Mouse (Mus musculus): ENCODE results near the gene Nktr. TPM values are rescaled to one million over a fixed set of nuclear protein-coding genes. Genes with fewer than 3 reads are reported as not detected.

Nktr gene
- polyA plus RNA-seq, 1 experiment from 2014 or later = 56.5 TPM

DNA sequence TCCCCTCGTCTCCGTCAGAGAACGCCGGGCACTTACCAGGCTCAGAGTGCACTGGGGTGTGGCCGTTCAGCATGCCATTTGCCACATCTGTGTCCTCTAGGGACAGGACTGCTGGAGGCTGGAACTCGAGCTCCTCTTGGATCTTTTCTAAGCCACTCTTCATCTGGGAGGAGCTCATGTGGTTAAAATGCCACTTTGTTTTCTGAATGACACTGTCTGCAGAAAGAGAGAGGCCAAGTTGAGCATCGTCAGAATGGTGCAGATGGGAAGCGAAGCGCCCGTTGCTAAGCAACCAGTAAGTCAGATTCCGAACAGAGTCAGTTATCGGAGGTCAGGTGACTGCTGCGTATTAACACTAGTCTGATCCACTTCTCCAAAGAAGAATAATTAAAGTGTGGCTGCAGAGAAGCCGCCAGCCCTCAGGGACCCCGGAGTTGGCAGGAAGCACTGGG is 28.7 kb upstream of the Nktr start:
- Histone ChIP-seq H3K27me3 (no peaks in the 10 kb centered on the region), H3K9me3 (no peaks in the 10 kb centered on the region), H3K4me1 (replicated peaks) (peaks cover 22% of the 10 kb centered on the region), H3K4me3 (peak overlapping the region; percentile 17), H3K27ac (replicated peaks) (peak overlapping the region; percentile 78), H3K36me3 (peaks cover 70% of the 10 kb centered on the region), H3K9ac (0 out of 2 replicates have a peak overlapping the region, but pooled peaks have one; percentile 0), H3K4me2 (peak overlapping the region; percentile 46)
- ATAC-seq (ENCODE audit: low read depth) = peak; percentile 89
- WGBS = 27% methylated on average over 15 of the region's 15 CpGs

- no peaks in the 10 kb centered on the region for H3K9me3 ChIP-seq
- 0 out of 2 replicates have a peak overlapping the region, but pooled peaks have one; percentile 0 for H3K9ac ChIP-seq
- H3K36me3 ChIP-seq = peaks cover 70% of the 10 kb centered on the region
- peak overlapping the region; percentile 46 for H3K4me2 ChIP-seq
- WGBS = 83% methylated on average over 7 of the region's 7 CpGs
- H3K4me3 ChIP-seq = no peak overlapping the region
- H3K27me3 ChIP-seq = no peaks in the 10 kb centered on the region
- H3K4me1 ChIP-seq (replicated peaks) = peaks cover 22% of the 10 kb centered on the region
- H3K27ac ChIP-seq (replicated peaks) = peak overlapping the region; percentile 78
- 0 out of 2 replicates have a peak, but pooled peaks have one; percentile 48 for ATAC-seq (ENCODE audit: low read depth)
These were observed 28.2 kb upstream of the Nktr start for GRCm38 (mm10) chr9:121690734-121691133.

DNA sequence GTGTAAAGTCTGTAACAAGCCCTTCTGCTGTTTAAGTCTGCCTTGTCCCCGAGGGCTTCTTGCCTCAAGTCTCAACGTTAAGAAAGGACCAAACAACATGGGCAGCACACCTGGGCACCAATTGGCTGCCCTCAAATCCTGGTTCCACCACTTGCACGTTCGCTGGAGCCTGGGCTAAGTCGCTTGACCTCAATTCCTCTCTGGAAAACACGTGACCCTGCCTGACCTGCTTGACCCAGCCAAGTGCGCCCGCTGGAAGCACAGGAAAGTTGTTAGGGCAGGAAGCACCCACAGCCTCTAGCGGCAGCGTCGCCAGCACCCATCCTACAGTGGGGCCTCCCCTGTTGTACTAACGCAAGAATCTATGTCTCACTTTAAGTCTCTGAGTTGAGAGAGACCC is 24.2 kb upstream of the Nktr start:
- H3K27ac ChIP-seq (replicated peaks) = no peak overlapping the region
- no peaks in the 10 kb centered on the region for H3K27me3 ChIP-seq
- H3K4me2 ChIP-seq = no peak overlapping the region
- H3K9ac ChIP-seq = no peak overlapping the region
- WGBS = 78% methylated on average over 12 of the region's 12 CpGs
- peaks cover 18% of the 10 kb centered on the region for H3K4me1 ChIP-seq (replicated peaks)
- no peak for ATAC-seq (ENCODE audit: low read depth)
- H3K9me3 ChIP-seq = no peaks in the 10 kb centered on the region
- no peak overlapping the region for H3K4me3 ChIP-seq
- H3K36me3 ChIP-seq = peaks cover 62% of the 10 kb centered on the region

DNA sequence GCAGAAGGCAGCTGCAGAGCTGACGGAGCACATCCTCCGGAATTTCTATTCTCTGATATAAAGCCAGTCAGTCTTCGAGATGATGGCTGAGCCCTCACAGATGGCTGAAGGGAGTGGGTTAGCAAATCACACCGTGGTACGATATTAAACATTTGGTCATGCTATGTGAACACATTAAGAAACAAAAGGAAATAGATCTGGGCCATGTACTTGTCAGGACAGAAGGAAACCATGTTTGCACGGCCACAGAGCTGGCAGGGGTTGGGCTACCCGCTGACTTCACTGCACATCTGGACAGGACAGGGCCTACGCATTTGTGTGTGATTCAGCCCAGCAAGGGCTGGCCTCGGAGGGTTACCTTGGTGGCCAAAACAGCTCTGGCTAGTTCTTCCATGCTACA is 22.3 kb upstream of the Nktr start:
- Histone ChIP-seq H3K9me3 (no peaks in the 10 kb centered on the region), H3K4me1 (replicated peaks) (no peaks in the 10 kb centered on the region), H3K9ac (no peak overlapping the region), H3K36me3 (peaks cover 65% of the 10 kb centered on the region), H3K4me3 (no peak overlapping the region), H3K27ac (replicated peaks) (no peak overlapping the region), H3K27me3 (no peaks in the 10 kb centered on the region), H3K4me2 (no peak overlapping the region)
- ATAC-seq (ENCODE audit: low read depth) = no peak
- WGBS = 93% methylated on average over 9 of the region's 9 CpGs

- H3K36me3 ChIP-seq = peaks cover 59% of the 10 kb centered on the region
- no peaks in the 10 kb centered on the region for H3K9me3 ChIP-seq
- H3K4me1 ChIP-seq (replicated peaks) = peaks cover 2% of the 10 kb centered on the region; the same call in 1 of the 2 replicates
- no peak overlapping the region for H3K9ac ChIP-seq
- no peak overlapping the region for H3K4me2 ChIP-seq
- ATAC-seq (ENCODE audit: low read depth) = peak; percentile 47
- no peak overlapping the region for H3K27ac ChIP-seq (replicated peaks)
- WGBS = 100% methylated on average over 1 of the region's 1 CpGs
- H3K4me3 ChIP-seq = no peak overlapping the region
- no peaks in the 10 kb centered on the region for H3K27me3 ChIP-seq
These were observed 21.6 kb upstream of the Nktr start for GRCm38 (mm10) chr9:121697150-121698049.

GRCm38 (mm10) chr9:121704261-121704645 is 14.7 kb upstream of the Nktr start:
- H3K27ac ChIP-seq (replicated peaks) = no peak overlapping the region
- no peaks in the 10 kb centered on the region; the same call in 1 of the 2 replicates for H3K27me3 ChIP-seq
- WGBS = 37% methylated on average over 11 of the region's 11 CpGs
- H3K4me1 ChIP-seq (replicated peaks) = peaks cover 33% of the 10 kb centered on the region
- H3K4me3 ChIP-seq = peak overlapping the region; percentile 79
- peak overlapping the region; percentile 97 for H3K4me2 ChIP-seq
- no peak for ATAC-seq (ENCODE audit: low read depth)
- peaks cover 14% of the 10 kb centered on the region for H3K36me3 ChIP-seq
- no peaks in the 10 kb centered on the region for H3K9me3 ChIP-seq
- H3K9ac ChIP-seq = peak overlapping the region; percentile 90

DNA sequence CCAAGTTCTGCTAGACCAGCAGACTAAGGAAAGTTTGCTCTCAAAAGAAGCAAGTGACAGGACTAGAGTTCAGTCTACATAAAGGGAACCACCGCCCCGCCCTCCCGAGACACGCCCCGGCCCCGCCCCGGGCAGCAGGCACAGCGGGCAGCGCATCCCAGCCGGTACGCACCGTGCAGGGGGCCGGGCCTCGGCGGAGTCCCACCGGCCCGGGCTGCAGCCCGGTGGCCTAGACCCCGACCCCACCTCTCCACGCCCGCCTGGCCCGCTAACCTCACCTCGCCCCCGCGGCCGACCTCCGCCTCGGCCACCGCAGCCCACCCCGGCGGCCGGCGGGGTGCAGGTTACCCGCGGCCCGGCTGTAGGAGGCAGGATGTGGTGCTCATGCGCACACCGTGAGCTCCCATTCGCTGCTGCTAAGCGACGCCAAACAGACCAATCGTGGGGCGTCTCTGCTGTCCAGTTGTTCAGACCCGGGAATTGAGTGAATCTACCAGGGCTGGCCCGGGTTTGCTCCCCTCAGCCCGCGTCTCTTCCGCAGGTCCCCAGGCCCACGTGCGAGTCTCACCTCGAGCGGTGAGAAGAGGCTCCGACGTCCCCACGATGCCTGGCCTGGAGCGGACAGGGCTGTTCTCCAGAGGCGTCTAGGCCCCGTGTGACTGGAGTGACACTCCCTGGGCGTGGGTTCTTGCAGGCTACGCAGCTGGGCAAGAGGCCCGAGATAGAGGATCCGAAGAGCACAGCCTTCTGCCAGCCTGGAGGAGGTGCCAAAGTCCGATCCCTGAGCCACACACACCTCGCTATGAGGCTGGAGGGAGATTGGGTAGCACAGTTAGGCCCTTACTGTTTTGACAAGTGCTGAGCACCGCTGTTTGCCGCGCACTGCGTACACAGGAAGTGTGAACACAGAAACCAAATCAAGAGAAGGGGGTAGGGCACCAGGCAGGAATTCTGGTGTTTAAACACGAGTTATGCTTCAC is 14.0 kb upstream of the Nktr start, which contains the start of gene Sec22c:
TSS of gene Sec22c (minus strand) at position 845 of the 980 bp plus-strand sequence.
- no peaks in the 10 kb centered on the region; the same call in 1 of the 2 replicates for H3K27me3 ChIP-seq

GRCm38 (mm10) chr9:121706029-121706675 is 12.8 kb upstream of the Nktr start:
- H3K27ac ChIP-seq (replicated peaks) = no peak overlapping the region
- ATAC-seq (ENCODE audit: low read depth) = no peak
- WGBS = 81% methylated on average over 6 of the region's 6 CpGs
- no peaks in the 10 kb centered on the region for H3K9me3 ChIP-seq
- no peak overlapping the region for H3K9ac ChIP-seq
- H3K36me3 ChIP-seq = no peaks in the 10 kb centered on the region
- H3K4me3 ChIP-seq = 0 out of 2 replicates have a peak overlapping the region, but pooled peaks have one; percentile 79
- H3K4me1 ChIP-seq (replicated peaks) = peaks cover 42% of the 10 kb centered on the region
- no peaks in the 10 kb centered on the region; the same call in 1 of the 2 replicates for H3K27me3 ChIP-seq
- H3K4me2 ChIP-seq = no peak overlapping the region

More for the DNA sequence above, 14.0 kb upstream of the Nktr start, which contains the start of gene Sec22c:
- ATAC-seq (ENCODE audit: low read depth) = peak; percentile 96
- Histone ChIP-seq H3K27ac (replicated peaks) (peak within 1 kb of the TSS; percentile 83), H3K9me3 (no peaks in the 10 kb centered on the region), H3K4me3 (peak within 1 kb of the TSS; percentile 79), H3K4me2 (peak within 1 kb of the TSS; percentile 97), H3K4me1 (replicated peaks) (peaks cover 37% of the 10 kb centered on the region), H3K9ac (peak within 1 kb of the TSS; percentile 90), H3K36me3 (peaks cover 7% of the 10 kb centered on the region)
- whole genome bisulfite sequencing = 2% methylated on average over 69 of the region's 69 CpGs

GRCm38 (mm10) chr9:121707801-121708200 is 11.2 kb upstream of the Nktr start:
- WGBS = 60% methylated on average over 6 of the region's 6 CpGs
- no peaks in the 10 kb centered on the region; the same call in 1 of the 2 replicates for H3K27me3 ChIP-seq

DNA sequence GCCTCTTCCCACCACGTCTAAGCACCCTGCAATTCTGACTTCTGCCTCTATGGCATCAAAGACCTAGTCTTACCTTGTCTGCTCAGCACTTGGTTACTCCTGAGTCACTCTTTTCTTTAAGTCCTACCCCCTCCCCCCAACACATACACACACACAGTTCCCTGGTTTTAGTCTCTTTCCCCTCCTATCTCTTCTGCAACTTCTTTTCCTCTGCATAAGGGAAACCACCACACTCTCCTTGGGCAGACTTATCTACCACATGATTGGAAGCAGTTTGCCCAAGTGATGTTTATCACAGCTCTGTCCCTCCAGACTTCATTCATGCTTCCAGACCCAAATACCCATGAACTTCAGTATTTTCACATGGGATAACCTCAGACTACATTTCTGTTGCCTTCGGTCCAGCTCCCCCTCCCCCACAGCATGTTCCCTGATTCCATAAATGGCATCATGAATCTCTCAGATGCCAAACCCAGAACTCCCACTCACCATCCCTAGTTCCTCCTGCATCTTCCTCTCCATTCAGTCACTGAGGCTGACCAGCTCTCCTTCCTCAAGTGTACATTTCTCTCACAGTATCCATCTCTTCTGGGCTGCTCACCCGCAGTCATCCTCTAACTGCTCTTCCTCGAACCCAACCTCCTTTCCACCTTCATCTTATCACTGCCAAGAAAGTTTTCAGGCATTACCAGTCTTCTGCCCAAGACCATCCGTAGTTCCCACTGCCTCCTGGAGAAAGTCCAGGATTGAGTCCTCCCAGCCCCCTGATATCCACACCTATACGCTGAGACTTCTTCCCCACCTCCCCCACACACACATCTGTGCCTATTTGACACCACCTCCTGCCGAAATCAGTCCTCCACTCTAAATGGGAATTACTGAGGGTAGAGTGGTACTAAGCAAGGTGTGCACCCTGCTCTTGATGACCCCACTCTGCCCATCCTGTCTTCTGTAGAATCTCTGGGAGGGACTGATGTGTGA is 10.2 kb upstream of the Nktr start:
- 74% methylated on average over 7 of the region's 7 CpGs for WGBS
- Histone ChIP-seq H3K27me3 (no peaks in the 10 kb centered on the region; the same call in 1 of the 2 replicates), H3K27ac (replicated peaks) (no peak overlapping the region), H3K9me3 (no peaks in the 10 kb centered on the region), H3K36me3 (peaks cover 16% of the 10 kb centered on the region), H3K4me3 (no peak overlapping the region), H3K4me1 (replicated peaks) (peaks cover 41% of the 10 kb centered on the region), H3K9ac (no peak overlapping the region), H3K4me2 (no peak overlapping the region)
- ATAC-seq (ENCODE audit: low read depth) = no peak

More at GRCm38 (mm10) chr9:121707801-121708200, 11.2 kb upstream of the Nktr start:
- H3K4me2 ChIP-seq = no peak overlapping the region
- no peak for ATAC-seq (ENCODE audit: low read depth)
- H3K36me3 ChIP-seq = peaks cover 8% of the 10 kb centered on the region
- H3K9me3 ChIP-seq = no peaks in the 10 kb centered on the region
- H3K9ac ChIP-seq = no peak overlapping the region
- H3K4me3 ChIP-seq = no peak overlapping the region
- peaks cover 51% of the 10 kb centered on the region for H3K4me1 ChIP-seq (replicated peaks)
- no peak overlapping the region for H3K27ac ChIP-seq (replicated peaks)

All from neural tube, embryonic 13.5 days (tissue).